In the genomic region with DNA sequence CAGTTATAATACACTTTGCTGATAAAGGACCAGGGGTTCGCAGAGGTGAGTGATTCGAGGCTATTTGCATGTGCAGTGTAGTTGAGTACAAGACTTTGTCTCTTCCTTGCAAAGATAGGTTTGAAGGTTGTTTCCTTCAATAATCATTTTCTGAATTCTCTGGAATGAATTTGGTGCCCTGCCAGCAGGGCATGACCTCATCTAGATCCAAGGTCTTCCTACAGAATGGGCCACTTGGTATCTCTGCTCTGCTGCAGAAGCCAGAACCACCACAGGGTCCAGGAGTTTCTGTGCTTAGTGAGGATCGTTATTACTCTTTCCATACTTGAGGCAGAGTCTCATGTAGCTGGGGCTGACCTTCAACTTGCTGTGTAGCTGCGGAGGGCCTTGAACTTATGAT, we compare ENCODE assay signal across 17 mouse cellular contexts. TPM values are rescaled to one million over a fixed set of nuclear protein-coding genes. Genes with fewer than 3 reads are reported as not detected.
A peak's percentile ranks its signal among the peaks of the same experiment; 100 is the strongest.
DNase-seq lines count a peak whose midpoint lies in the region.
"Had no signal": no experiment of that assay in that cellular context is flagged by ENCODE, and none has a peak within 500 bp of the region (broad histone marks: within the 10 kb centered on the region; RNA-seq: fewer than 3 reads in every experiment).

No protein-coding gene starts in this region.

- peak; percentile 57 for DNase-seq in heart, adult 11 months
- no peak for DNase-seq in heart, adult 8-10 months (ENCODE audit: low spot score)
- DNase-seq in adrenal gland, adult 8-10 months = peak; percentile 5
- peak; percentile 33 for DNase-seq in adrenal gland, postnatal 14 days
- peak; percentile 41 to 42 for DNase-seq in adrenal gland, postnatal 36 days
- no peak for DNase-seq in thymus, postnatal 10 days (ENCODE audit: low spot score in 2 of 2)
- no peak for DNase-seq in kidney, adult 11 months
- no peak for DNase-seq in Muller cell, postnatal 12 days (ENCODE audit: inconsistent ontology term)
- DNase-seq: cerebellum, adult 18-20 months; cerebellum, adult 8-10 months; cerebellum, adult 9-11 months; cerebellum, postnatal 14 days; cerebellum, postnatal 36 days; embryo, embryonic 11 days had no signal

RNA-seq across cellular contexts. Expression of a gene that starts 1.8 kb away (rescaled TPM):
- not detected for total RNA-seq in heart, adult 8-10 months (2022)
- total RNA-seq in adrenal gland, adult 8-10 months (2022) = under 1 TPM in 1 of 4 experiments, not detected in 3; 0.20 TPM
- 0.30 and 6.4 TPM in 2 replicates for total RNA-seq in adrenal gland, postnatal 14 days (2021)
- under 1 TPM in 1 of 2 experiments, not detected in 1; 0.16 TPM for total RNA-seq in adrenal gland, postnatal 36 days (2021)
- total RNA-seq: common myeloid progenitor, adult 5-6 weeks; MEL had no signal

RNA-seq across cellular contexts. Expression of a gene that starts 26.4 kb away (rescaled TPM):
- total RNA-seq in heart, adult 8-10 months (2022) = not detected
- total RNA-seq in adrenal gland, adult 8-10 months (2022) = not detected
- not detected in 2 replicates for total RNA-seq in adrenal gland, postnatal 14 days (2021)
- not detected for total RNA-seq in adrenal gland, postnatal 36 days (2021)
- total RNA-seq: common myeloid progenitor, adult 5-6 weeks; ES-E14; MEL had no signal

RNA-seq across cellular contexts. Expression of a gene that starts 48.2 kb away (rescaled TPM):
- not detected for total RNA-seq in heart, adult 8-10 months (2022)
- not detected for total RNA-seq in adrenal gland, adult 8-10 months (2022)
- not detected in 2 replicates for total RNA-seq in adrenal gland, postnatal 14 days (2021)
- total RNA-seq in adrenal gland, postnatal 36 days (2021) = not detected
- total RNA-seq: common myeloid progenitor, adult 5-6 weeks; ES-E14; MEL had no signal

RNA-seq across cellular contexts. Expression of a gene that starts 55.9 kb away (rescaled TPM):
- not detected for total RNA-seq in heart, adult 8-10 months (2022)
- total RNA-seq in adrenal gland, adult 8-10 months (2022) = not detected
- total RNA-seq in adrenal gland, postnatal 14 days (2021) = not detected in 2 replicates
- not detected for total RNA-seq in adrenal gland, postnatal 36 days (2021)
- total RNA-seq: common myeloid progenitor, adult 5-6 weeks; ES-E14; MEL had no signal

RNA-seq across cellular contexts. Expression of a gene that starts 56.8 kb away (rescaled TPM):
- not detected for total RNA-seq in heart, adult 8-10 months (2022)
- total RNA-seq in adrenal gland, adult 8-10 months (2022) = under 1 TPM in 1 of 4 experiments, not detected in 3; 0.13 TPM
- total RNA-seq in adrenal gland, postnatal 14 days (2021) = 0.30 and 0.96 TPM in 2 replicates
- total RNA-seq in adrenal gland, postnatal 36 days (2021) = under 1 TPM in 1 of 2 experiments, not detected in 1; 0.26 TPM
- total RNA-seq: common myeloid progenitor, adult 5-6 weeks; MEL had no signal

Comparison
In these comparisons a context has a peak if more than half of its experiments do, and no peak if none do; other contexts are left out.
1. DNase-seq: peak in heart, adult 11 months (single experiment), adrenal gland, adult 8-10 months (single experiment), adrenal gland, postnatal 14 days (single experiment) and adrenal gland, postnatal 36 days (2 of 2); none in heart, adult 8-10 months (single experiment), thymus, postnatal 10 days (0 of 2), kidney, adult 11 months (single experiment) and Muller cell, postnatal 12 days (single experiment).